Mouse (Mus musculus) ES-E14 (cell line): Measurements from ENCODE around the gene Kdelr1. TPM values are rescaled to one million over a fixed set of nuclear protein-coding genes. Genes with fewer than 3 reads are reported as not detected.

ENCODE experiments used
- DNase-seq: peaks from one replicate; pipeline ENCODE4 v3.0.0-alpha.2; 2013; ENCODE audit warnings: low read depth, low spot score
- H3K27ac ChIP-seq: 2 replicates; pipeline ENCODE4 v1.5.1; 2012; ENCODE audit warnings: low read depth, mild to moderate bottlenecking, low read length, moderate library complexity, mixed read lengths; ENCODE audit not compliant: poor library complexity, insufficient read depth, severe bottlenecking
- H3K36me3 ChIP-seq: 2 replicates; pipeline ENCODE4 v1.6.1; 2012; ENCODE audit warnings: mild to moderate bottlenecking, low read length, moderate library complexity, mixed read lengths; ENCODE audit not compliant: control insufficient read depth, poor library complexity, insufficient read depth, severe bottlenecking
- H3K4me1 ChIP-seq, 2 experiments: fragments of 150-350 bp in 1 of 2; sonication (generic) in 1 of 2; 2 replicates each; pipeline ENCODE4 v1.6.1; 2012; ENCODE audit warnings: low read length in 2 of 2, mild to moderate bottlenecking in 1 of 2, mixed read lengths in 1 of 2; ENCODE audit not compliant: control insufficient read depth in 2 of 2, insufficient read depth in 2 of 2, poor library complexity in 1 of 2
- H3K4me3 ChIP-seq, 2 experiments: fragments of 150-350 bp in 1 of 2; sonication (generic) in 1 of 2; 2 replicates each; pipeline ENCODE4 v1.5.1; 2012; ENCODE audit warnings: low read length in 2 of 2, low read depth in 1 of 2, mild to moderate bottlenecking in 1 of 2, mixed read lengths in 1 of 2; ENCODE audit not compliant: insufficient read depth in 1 of 2, poor library complexity in 1 of 2, severe bottlenecking in 1 of 2
- H3K9ac ChIP-seq: 2 replicates; pipeline ENCODE4 v1.6.1; 2012; ENCODE audit warnings: low read depth, mild to moderate bottlenecking, low read length, mixed read lengths; ENCODE audit not compliant: poor library complexity, insufficient read depth, severe bottlenecking
- H3K9me3 ChIP-seq: fragments of 150-350 bp; sonication (generic); 2 replicates; pipeline ENCODE4 v1.6.1; 2012; ENCODE audit warnings: low read depth, mild to moderate bottlenecking, low read length; ENCODE audit not compliant: control insufficient read depth, insufficient read depth
- CHD2 ChIP-seq: IDR thresholded peaks from 2 replicates; pipeline ENCODE4 v1.6.1; 2014; ENCODE audit warnings: mild to moderate bottlenecking, low read depth, low read length, inconsistent platforms
- HCFC1 ChIP-seq: IDR thresholded peaks from 2 replicates; pipeline ENCODE4 v1.6.1; 2012; ENCODE audit warnings: low read length, inconsistent platforms, borderline replicate concordance; ENCODE audit not compliant: insufficient read depth
- MAFK ChIP-seq: IDR thresholded peaks from 2 replicates; pipeline ENCODE4 v1.6.1; 2014; ENCODE audit warnings: mild to moderate bottlenecking, low read depth, low read length, inconsistent platforms; ENCODE audit not compliant: insufficient read depth
- ZC3H11A ChIP-seq: IDR thresholded peaks from 2 replicates; pipeline ENCODE4 v1.6.1; 2012; ENCODE audit warnings: low read depth, mild to moderate bottlenecking, inconsistent platforms, low read length, borderline replicate concordance
- ZNF384 ChIP-seq: IDR thresholded peaks from 2 replicates; pipeline ENCODE4 v1.6.1; 2012; ENCODE audit warnings: low read depth, low read length, inconsistent platforms
- in situ Hi-C, 2 experiments: fragments of 600-800 bp; cut with MboI; formaldehyde crosslinking; loops; one replicate each; pipeline ENCODE4 v1.15.1; 2025; ENCODE audit warnings: low sequenced_read_pairs in 2 of 2, inconsistent platforms in 1 of 2; ENCODE audit not compliant: unreplicated experiment in 2 of 2
- total RNA-seq: library from RNA; depleted of rRNA; stranded (reverse); fragments of 300-350 nt; gene quantifications from 2 replicates; pipeline ENCODE4 v1.2.3, GENCODE M21; 2012

Gene Kdelr1
- total RNA-seq, 1 experiment, result 73.2 TPM

GRCm38 (mm10) chr7:45880531-45880930 is 8.0 kb downstream of the Kdelr1 start:
- no peak overlapping the region for H3K9ac ChIP-seq
- no peak overlapping the region for H3K27ac ChIP-seq
- TF ChIP-seq MAFK (no peak), ZC3H11A (no peak), HCFC1 (no peak), CHD2 (no peak), ZNF384 (no peak)
- H3K36me3 ChIP-seq, result peaks cover 15% of the 10 kb centered on the region
- H3K9me3 ChIP-seq, result no peaks in the 10 kb centered on the region
- in situ Hi-C loops, result no loop called here
- no peaks in the 10 kb centered on the region for H3K4me1 ChIP-seq
- peak overlapping the region in 1 of 2 experiments; percentile 37; a peak in 1 of 4 replicates for H3K4me3 ChIP-seq
- DNase-seq, result no peak

- Histone ChIP-seq H3K27ac (no peak overlapping the region), H3K4me1 (no peaks in the 10 kb centered on the region), H3K4me3 (peak overlapping the region in 1 of 2 experiments; percentile 37; a peak in 2 of 4 replicates), H3K36me3 (peaks cover 13% of the 10 kb centered on the region), H3K9me3 (no peaks in the 10 kb centered on the region), H3K9ac (0 out of 2 replicates have a peak overlapping the region, but pooled peaks have one; percentile 10)
- no peak for DNase-seq
- TF ChIP-seq MAFK, result no peak
- no peak for TF ChIP-seq ZNF384
- no peak for TF ChIP-seq HCFC1
- TF ChIP-seq ZC3H11A, result no peak
- no peak for TF ChIP-seq CHD2
- in situ Hi-C loops, result no loop called here
These were observed 8.4 kb downstream of the Kdelr1 start for GRCm38 (mm10) chr7:45881011-45881410.

DNA sequence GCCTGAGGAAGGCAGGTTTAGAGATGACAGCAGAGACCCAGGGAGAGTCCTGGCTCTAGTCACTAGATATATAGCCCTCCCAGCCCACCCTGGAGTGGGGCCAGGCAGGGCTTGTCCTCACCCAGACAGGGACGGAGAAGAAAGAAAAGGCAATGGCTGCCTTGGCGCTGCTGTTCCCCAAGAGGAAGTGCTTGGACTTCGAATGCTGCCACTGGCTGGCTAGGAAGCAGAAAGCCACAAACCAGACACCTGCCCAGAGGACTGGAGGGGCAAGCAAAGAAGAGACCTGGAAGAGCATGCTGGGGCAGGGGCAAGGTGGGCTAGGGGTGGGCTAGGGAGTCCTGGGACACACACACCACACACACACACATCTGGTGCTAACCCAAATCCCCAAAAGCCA is 14.7 kb downstream of the Kdelr1 start:
- H3K36me3 ChIP-seq, result peaks cover 3% of the 10 kb centered on the region; the same call in 1 of the 2 replicates
- no peaks in the 10 kb centered on the region for H3K9me3 ChIP-seq
- DNase-seq, result no peak
- in situ Hi-C loops, result no loop called here
- H3K4me3 ChIP-seq, result no peak overlapping the region
- no peak overlapping the region for H3K27ac ChIP-seq
- no peak overlapping the region for H3K9ac ChIP-seq
- no peaks in the 10 kb centered on the region for H3K4me1 ChIP-seq
- TF ChIP-seq HCFC1, result no peak
- no peak for TF ChIP-seq ZC3H11A
- TF ChIP-seq MAFK, result no peak
- no peak for TF ChIP-seq ZNF384
- no peak for TF ChIP-seq CHD2

GRCm38 (mm10) chr7:45892651-45893050 is 20.1 kb downstream of the Kdelr1 start:
- H3K36me3 ChIP-seq, result no peaks in the 10 kb centered on the region
- TF ChIP-seq CHD2 (no peak), MAFK (no peak), ZC3H11A (no peak), ZNF384 (no peak), HCFC1 (no peak)
- H3K4me3 ChIP-seq, result no peak overlapping the region
- in situ Hi-C loops, result no loop called here
- no peak overlapping the region for H3K9ac ChIP-seq
- H3K27ac ChIP-seq, result no peak overlapping the region
- H3K9me3 ChIP-seq, result no peaks in the 10 kb centered on the region
- peaks cover 0 to 3% of the 10 kb centered on the region in 2 experiments; a peak in 1 of 4 replicates for H3K4me1 ChIP-seq
- DNase-seq, result no peak

GRCm38 (mm10) chr7:45895931-45896516 is 23.5 kb downstream of the Kdelr1 start:
- H3K9ac ChIP-seq, result peak overlapping the region; percentile 84
- H3K4me3 ChIP-seq, result peak overlapping the region; percentile 22 to 87; a peak in 3 of 4 replicates
- H3K27ac ChIP-seq, result no peak overlapping the region
- in situ Hi-C loops, result no loop called here
- no peak for DNase-seq
- TF ChIP-seq ZC3H11A (no peak), CHD2 (no peak), HCFC1 (no peak), ZNF384 (no peak), MAFK (no peak)
- H3K36me3 ChIP-seq, result no peaks in the 10 kb centered on the region; the same call in 1 of the 2 replicates
- H3K9me3 ChIP-seq, result no peaks in the 10 kb centered on the region
- H3K4me1 ChIP-seq, result peaks cover 0 to 3% of the 10 kb centered on the region in 2 experiments; a peak in 1 of 4 replicates
